In the genomic region with DNA sequence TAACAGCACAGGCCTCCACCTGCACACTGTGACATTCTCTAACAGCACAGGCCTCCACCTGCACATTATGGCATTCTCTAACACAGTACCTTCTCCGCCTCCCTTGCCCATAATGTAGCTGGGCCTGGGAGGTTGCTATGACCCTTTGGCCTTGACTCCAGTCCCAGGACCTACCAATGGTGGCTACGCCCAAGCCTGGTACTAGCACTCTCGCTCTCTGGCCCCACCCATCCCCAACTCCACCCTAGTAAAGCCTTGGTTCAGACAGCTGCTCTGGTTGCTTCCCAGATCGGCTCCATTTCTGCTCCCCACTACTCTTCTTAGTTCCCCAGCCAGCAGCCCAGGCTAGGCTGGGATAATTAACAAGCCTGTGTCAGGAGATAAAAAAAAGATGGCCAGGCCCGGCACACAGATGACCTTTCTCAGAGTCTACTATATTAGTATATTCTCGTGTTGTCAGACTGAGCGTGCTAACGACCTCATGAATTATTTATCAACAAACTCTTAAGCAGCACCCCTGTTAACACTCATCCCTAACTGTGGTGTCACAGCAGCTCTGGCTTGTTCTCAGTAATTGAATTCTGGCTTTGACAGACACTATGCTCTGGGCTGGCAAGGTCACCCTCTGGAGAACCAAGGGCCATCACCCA, we compare ENCODE assay signal across 15 mouse cellular contexts. TPM values are rescaled to one million over a fixed set of nuclear protein-coding genes. Genes with fewer than 3 reads are reported as not detected.
A peak's percentile ranks its signal among the peaks of the same experiment; 100 is the strongest.
DNase-seq lines count a peak whose midpoint lies in the region; ATAC-seq and TF ChIP-seq lines count a peak whose summit lies in the region.
"Had no signal": no experiment of that assay in that cellular context is flagged by ENCODE, and none has a peak within 500 bp of the region (broad histone marks: within the 10 kb centered on the region; RNA-seq: fewer than 3 reads in every experiment).

No protein-coding gene starts in this region.

- no peak overlapping the region for H3K27ac ChIP-seq in liver, postnatal 0 days (ENCODE audit: low read depth)
- H3K27ac ChIP-seq in forebrain, embryonic 15.5 days (replicated peaks) = 0 out of 2 replicates have a peak overlapping the region, but pooled peaks have one; percentile 3
- H3K27ac ChIP-seq: embryonic facial prominence, embryonic 12.5 days had no signal

- 65% methylated on average over 8 of the region's 8 CpGs for WGBS in liver, postnatal 0 days (ENCODE audit: insufficient replicate concordance)
- 33% methylated on average over 8 of the region's 8 CpGs for WGBS in forebrain, embryonic 15.5 days

- no peaks in the 10 kb centered on the region; the same call in 1 of the 2 replicates for H3K36me3 ChIP-seq in liver, postnatal 0 days (replicated peaks; ENCODE audit: insufficient read depth, low read length)
- H3K36me3 ChIP-seq in forebrain, embryonic 15.5 days = no peaks in the 10 kb centered on the region
- H3K36me3 ChIP-seq: embryonic facial prominence, embryonic 12.5 days had no signal

- H3K4me1 ChIP-seq in liver, postnatal 0 days (ENCODE audit: insufficient read depth) = no peaks in the 10 kb centered on the region
- H3K4me1 ChIP-seq in forebrain, embryonic 15.5 days = peaks cover 16% of the 10 kb centered on the region
- H3K4me1 ChIP-seq: embryonic facial prominence, embryonic 12.5 days had no signal

- ATAC-seq in liver, postnatal 0 days = no peak
- ATAC-seq in forebrain, embryonic 15.5 days (replicated peaks) = 0 out of 2 replicates have a peak, but pooled peaks have one; percentile 30
- peak; percentile 49; the same call in 1 of the 2 replicates for ATAC-seq in megakaryocyte progenitor cell, adult 5-6 weeks (replicated peaks; ENCODE audit: poor library complexity)
- ATAC-seq: activated CD4-positive, CD25-positive, alpha-beta regulatory T cell, adult 4 months; CD4-positive, CD25-positive, alpha-beta regulatory T cell, adult 4 months had no signal

- H3K4me2 ChIP-seq in liver, postnatal 0 days (ENCODE audit: low read depth, low read length) = no peak overlapping the region
- no peak overlapping the region for H3K4me2 ChIP-seq in forebrain, embryonic 15.5 days (replicated peaks)
- H3K4me2 ChIP-seq: embryonic facial prominence, embryonic 12.5 days; lung, embryonic 14.5 days had no signal

- no peak overlapping the region for H3K9ac ChIP-seq in liver, postnatal 0 days (replicated peaks)
- H3K9ac ChIP-seq in forebrain, embryonic 15.5 days (replicated peaks) = no peak overlapping the region
- H3K9ac ChIP-seq: embryonic facial prominence, embryonic 12.5 days; lung, embryonic 14.5 days had no signal

- no peaks in the 10 kb centered on the region for H3K9me3 ChIP-seq in liver, postnatal 0 days (ENCODE audit: low read length)
- H3K9me3 ChIP-seq in forebrain, embryonic 15.5 days = no peaks in the 10 kb centered on the region
- H3K9me3 ChIP-seq: embryonic facial prominence, embryonic 12.5 days had no signal

- no peak for TF ChIP-seq EP300 in liver, postnatal 0 days (IDR thresholded peaks at IDR 0.05; ENCODE audit: low read depth)

- no peak overlapping the region for H3K4me3 ChIP-seq in liver, postnatal 0 days (ENCODE audit: low read depth, low read length)
- H3K4me3 ChIP-seq in forebrain, embryonic 15.5 days = no peak overlapping the region
- H3K4me3 ChIP-seq: embryonic facial prominence, embryonic 12.5 days had no signal

- peak; percentile 19 for DNase-seq in liver
- no peak for DNase-seq in liver, postnatal 0 days
- peak; percentile 37 for DNase-seq in retina, postnatal 1 day
- DNase-seq in left cerebral cortex, adult 18-20 months (ENCODE audit: low spot score in 2 of 2) = no peak
- no peak for DNase-seq in gastrocnemius, postnatal 36 days
- no peak for DNase-seq in kidney, adult 18-20 months
- DNase-seq: layer of hippocampus, postnatal 36 days; lung, embryonic 14.5 days; spleen, adult 18-20 months; thymus, postnatal 25 days had no signal

- intact Hi-C loops in gastrocnemius, postnatal 36 days (cut with DNase I) = no loop called here

- no peaks in the 10 kb centered on the region for H3K27me3 ChIP-seq in liver, postnatal 0 days (ENCODE audit: insufficient read depth, low read length)
- H3K27me3 ChIP-seq in forebrain, embryonic 15.5 days = no peaks in the 10 kb centered on the region
- H3K27me3 ChIP-seq: embryonic facial prominence, embryonic 12.5 days had no signal

- TF ChIP-seq CTCF in liver, postnatal 0 days (IDR thresholded peaks at IDR 0.05; ENCODE audit: low read depth) = no peak

RNA-seq across cellular contexts. Expression of gene Fbrsl1, which starts 42.1 kb away (rescaled TPM):
- 3.5 and 3.9 TPM in 2 replicates for polyA plus RNA-seq in liver, postnatal 0 days (2015; fragmentation: Nextera tagmentation; extraction: Ambion mirVana)
- 26.4 and 30.8 TPM in 2 replicates for polyA plus RNA-seq in forebrain, embryonic 15.5 days (2015; fragmentation: Nextera tagmentation; extraction: Ambion mirVana)
- 21.3 and 35.4 TPM in 2 replicates for total RNA-seq in megakaryocyte progenitor cell, adult 5-6 weeks (2015)
- 9.3 and 12.2 TPM in 2 replicates for total RNA-seq in megakaryocyte progenitor cell, adult 5-6 weeks (2017)
- 10 to 100 TPM; 73.8 to 80.7 TPM for total RNA-seq in left cerebral cortex, adult 18-20 months (2021)
- 10 to 100 TPM; 30.4 to 32.9 TPM for total RNA-seq in gastrocnemius, postnatal 36 days (2021)

Comparison
In these comparisons a context has a peak if more than half of its experiments do, and no peak if none do; other contexts are left out.
1. DNase-seq: peak in liver (single experiment) and retina, postnatal 1 day (single experiment); none in liver, postnatal 0 days (single experiment), left cerebral cortex, adult 18-20 months (0 of 2), gastrocnemius, postnatal 36 days (0 of 2) and kidney, adult 18-20 months (single experiment).